Mouse (Mus musculus): ENCODE results near the gene Trcg1.

The Trcg1 gene

GRCm38 (mm10) chr9:57297938-57298337 lies 61.6 kb downstream of the Trcg1 start:
- no peak for DNase-seq (ENCODE audit: low spot score)
